Mouse (Mus musculus) lung, postnatal 25 days (tissue): ENCODE results near the gene Ncam2.

Experiments
- DNase-seq: peaks from one replicate; pipeline ENCODE4 v3.0.0; 2022; ENCODE audit warnings: low spot score

Ncam2 gene

DNA sequence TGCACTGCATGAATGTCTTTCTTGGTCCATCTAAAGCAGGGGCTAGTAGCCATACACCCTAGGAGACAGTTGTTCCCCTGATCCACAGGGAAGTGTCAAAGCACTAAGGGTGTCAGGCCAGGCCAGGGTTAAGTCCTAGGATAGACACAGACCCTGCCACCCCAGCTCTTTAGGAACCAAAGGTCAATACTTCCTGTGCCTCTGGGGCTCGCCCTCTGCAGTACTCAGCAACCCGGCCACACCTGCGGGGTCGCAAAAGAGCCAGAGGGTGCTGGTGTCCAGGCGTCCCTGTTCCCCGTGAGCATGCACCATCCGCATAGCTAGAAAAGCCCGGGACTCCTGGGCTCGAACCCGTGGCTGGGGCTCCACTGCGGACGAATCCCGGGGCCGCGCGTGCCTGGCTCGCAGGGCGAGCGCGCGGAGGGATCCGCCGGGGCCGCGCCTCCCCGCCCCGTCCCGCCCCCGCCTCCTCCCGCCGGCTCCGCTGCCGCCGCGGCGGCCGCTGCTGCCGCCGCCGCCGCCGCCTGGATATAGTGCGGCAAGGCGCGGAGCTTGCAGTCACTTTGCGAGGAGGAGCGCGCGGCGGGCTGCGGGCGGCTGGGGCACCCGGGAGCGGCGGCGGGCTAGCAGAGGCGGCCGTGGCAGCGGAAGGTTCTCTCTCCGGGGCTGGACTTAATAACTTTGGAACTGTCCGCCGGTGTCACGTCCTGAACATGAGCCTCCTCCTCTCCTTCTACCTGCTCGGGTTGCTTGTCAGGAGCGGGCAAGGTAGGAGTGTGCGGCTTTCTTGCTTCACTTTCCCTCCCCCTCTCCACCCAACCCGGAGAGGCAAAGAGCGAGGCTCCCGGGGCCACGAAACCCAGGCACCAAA lies at the start of gene Ncam2:
Ncam2 (plus strand) TSS at position 497 of the 871 bp plus-strand sequence.
- peak; percentile 3 for DNase-seq

DNA sequence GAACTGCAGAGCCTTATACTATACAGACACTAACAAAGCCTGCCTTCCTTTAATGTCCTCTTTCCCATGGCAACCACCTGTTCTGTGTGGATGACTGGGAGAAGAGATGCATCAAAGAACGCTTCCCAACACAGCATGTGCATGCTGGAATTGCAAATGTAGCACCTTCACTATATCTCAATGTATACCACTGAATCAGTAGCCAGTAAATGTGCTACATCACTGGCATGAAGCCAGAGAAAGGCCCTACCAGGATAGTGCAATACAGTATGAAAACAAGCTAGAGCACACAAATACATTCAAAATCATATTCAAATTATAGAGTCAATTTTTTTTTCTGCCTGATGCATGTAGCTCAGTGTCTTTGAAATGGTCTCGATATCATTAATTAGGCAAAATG lies 29.7 kb upstream of the Ncam2 start:
- DNase-seq = no peak

DNA sequence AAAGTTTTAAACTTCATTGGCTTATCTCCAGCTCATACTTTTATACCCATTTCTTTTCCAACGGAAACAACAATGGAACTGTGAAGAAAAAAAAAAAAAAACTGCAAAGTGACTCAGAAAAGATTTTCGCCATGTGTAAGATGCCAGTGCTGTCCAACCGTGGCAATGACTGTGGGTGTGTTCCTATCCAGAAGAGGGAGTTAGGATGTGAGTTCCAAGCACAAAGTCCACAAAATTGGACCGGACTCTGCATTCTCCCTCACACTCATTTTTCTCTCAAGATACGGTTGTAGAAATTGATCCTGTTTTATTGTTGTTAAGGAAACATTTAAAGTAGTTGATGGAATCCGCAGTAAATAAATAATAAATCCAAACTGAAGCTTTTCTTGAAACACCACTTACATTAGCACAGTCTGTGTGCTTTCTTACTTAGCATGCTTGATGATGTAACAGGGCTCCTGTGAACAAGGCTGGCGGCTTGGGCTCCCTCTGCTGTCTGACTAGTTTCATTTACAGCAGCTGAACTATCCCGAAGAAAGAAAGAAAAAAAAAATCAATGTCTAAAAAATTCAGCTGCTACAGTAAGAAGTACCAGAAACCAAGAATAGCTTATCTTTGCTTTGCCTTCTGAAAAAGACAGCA lies 25.1 kb upstream of the Ncam2 start:
- peak; percentile 16 for DNase-seq

DNA sequence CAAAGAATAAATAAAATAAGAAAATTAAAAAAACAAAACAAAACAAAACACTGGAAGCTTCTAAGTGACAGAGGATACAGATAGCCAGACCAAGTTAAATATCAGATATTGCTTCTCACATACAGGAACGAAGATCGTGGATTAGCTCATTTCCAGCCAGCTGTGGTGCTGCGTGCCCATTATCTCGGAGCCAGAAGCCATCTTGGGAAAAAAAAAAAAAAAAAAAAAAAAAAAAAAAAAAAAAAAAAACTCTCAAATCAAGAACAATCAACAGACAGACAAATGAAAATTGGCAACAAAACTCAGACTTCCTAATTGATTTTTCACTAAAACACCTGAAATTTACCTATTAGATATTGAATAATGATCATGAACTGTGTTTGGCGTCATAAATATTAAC lies 20.7 kb upstream of the Ncam2 start:
- DNase-seq = no peak

DNA sequence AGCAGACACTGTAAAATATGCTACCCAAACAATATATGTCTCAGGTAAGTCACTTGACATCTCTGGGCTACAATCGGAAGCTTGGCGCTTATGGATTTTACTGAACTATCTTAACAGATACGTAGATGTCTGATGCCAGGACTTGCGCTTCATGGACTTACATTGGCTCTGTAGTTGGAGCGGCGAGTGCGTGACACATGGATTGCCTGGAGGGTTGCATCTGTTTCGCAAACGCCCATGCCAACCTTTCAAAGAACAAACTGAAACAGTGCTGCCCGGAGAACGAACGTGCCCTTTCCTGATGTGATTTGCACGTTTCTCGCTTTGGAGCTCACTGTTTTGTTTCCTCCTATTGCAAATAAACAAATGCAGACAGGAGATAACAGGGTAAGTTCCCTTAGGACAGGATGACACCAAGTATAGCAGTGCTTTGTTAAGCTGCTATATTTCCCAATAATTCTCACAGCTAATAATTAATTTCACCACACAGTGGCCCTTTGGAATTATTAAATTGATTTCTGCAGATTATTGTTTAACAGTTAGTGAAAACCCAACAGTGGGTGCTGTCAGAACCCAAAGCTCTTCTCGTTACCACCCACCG lies 12.8 kb upstream of the Ncam2 start:
- DNase-seq = no peak

DNA sequence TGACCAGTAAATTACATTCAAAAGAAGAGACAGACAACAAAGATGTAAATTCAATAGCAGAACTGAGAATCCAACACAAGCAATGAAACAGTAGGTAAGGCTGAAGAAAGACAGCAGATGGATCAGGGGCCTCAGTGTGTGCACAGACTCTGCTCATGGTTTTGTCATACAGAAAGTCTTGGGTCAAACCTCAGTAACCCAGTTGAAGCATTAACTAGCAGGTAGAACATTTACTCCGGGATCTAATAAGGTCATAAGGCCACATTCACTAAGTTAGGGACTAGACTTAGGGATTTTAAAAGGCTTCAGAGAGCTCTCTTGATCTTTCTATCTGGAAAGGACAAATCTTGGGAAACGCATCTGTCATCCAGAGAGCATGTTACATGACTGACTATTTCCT lies 8.9 kb upstream of the Ncam2 start:
- DNase-seq = no peak

DNA sequence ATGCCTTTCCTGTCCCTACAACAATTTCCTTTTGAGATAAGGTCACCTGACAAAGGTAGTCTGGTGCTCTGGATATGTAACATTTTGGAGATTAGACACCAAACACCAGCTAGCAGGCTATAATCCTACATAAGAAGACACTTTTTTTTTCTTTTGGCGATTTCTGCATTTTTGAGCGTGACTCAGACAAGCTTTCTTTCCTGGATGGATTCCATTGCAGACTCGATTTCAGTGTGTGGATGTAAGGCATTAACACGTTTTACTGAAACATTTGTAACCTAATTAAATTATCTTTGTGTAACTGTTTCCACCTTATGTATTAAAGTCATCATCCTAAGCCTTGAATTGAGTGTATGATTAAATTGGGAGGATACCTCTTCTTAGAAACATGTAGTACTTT lies 7.9 kb upstream of the Ncam2 start:
- no peak for DNase-seq

DNA sequence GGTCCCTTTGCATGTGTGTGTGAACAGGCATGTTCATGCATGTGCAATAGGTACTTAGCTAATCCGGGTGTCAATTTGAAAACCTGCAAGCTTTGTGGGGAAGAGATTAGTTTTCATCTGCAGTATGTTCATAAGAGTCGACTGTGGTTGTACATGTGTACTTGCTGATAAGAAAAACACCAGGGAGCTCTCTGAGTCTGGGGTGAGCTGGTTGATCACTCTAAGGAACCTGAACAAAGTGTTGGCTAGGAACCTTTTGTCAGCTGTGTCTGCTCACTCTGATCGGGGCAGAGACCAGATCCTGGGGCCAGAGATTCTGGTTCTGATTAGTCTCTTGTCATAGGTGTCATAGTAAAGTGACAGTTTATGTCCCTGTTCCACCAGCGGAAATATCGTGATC lies 1.0 kb upstream of the Ncam2 start:
- DNase-seq = no peak

DNA sequence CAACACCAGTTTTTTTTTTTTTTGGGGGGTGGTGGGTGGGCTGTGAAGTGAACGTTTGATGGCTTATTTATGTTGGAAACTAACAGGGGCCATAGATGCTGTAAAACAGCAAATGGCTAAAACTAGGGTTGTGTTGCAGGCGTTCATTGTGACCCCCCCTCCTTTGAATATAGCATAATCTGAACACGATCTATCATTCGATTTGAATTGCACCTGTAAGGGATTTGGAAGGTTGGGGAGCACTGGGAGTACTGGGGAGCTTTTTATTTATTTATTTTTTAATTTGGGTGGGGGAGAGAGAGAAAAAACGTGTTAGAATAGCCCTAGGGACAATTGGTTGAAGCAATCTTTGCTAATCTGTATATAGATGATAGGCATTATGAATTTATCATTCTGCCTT lies 974 bp downstream of the Ncam2 start:
- DNase-seq = no peak

DNA sequence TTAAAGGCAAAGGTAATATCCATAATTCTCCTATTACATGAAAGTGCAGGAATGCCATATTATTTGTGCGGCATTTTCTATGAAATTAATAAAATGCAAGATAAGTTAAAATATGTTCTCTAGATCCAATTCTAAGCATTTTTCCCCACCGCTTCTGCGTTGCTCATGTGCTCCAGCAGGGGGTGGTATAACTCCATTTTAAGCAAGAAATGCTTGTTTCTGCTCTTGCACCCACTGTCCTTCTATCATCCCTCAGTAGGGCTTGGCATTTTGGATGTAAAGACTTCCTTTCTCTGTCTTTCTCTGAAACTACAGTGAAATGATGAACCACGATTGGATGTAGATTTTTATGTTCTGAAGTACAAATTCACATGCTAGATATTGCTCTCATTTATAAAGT lies 1.5 kb downstream of the Ncam2 start:
- DNase-seq = no peak

- DNase-seq = no peak
Measured at GRCm38 (mm10) chr16:81202721-81203161, 2.2 kb downstream of the Ncam2 start.

DNA sequence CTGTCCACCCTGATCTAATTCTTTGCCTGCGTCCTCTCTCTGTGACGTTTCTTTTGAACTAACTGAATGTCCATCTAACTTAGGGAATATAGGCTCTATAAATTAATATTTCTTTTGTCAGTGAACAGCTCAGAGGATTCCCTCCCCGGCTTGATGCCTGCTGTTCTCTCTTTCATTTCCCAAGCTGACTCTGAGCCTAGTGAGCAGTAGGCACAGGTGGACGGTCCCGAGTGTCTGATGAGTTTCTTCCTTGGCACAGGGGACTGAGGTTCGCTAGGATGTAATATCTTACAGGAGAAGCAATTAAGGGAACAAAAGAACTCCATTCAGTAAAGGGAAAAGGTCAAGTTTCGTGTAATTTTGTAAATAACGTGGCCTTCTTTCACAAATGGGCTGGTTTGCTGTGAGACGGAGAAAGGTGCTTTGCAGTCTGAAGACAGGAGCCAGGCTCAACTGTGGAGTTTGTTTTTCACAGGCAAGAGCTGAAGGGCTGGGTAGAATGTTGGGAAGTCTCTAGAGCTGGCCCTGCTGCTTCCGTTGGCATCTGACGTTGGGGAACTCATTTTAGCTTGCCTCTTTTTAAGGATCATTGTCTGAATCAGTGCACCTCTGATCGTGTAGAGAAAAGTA lies 4.0 kb downstream of the Ncam2 start:
- DNase-seq = no peak

DNA sequence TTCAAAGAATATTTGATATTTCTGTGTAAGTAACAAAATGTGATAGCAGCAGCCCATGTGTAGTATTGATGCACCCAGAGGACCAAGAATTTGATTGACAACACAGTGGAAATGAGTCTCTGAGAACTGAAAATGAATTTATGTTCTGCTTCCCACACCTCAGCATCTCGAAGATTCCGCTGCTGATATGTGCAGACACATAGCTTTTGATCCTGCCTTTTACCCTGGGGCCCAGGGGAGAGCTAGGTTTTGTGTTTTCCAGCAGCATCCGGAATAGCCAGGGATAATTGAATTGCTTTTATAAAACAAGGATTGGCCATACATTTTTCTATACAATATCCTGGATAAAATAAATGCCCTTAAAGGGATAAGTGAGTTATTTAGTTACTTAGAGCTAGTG lies 20.7 kb downstream of the Ncam2 start:
- no peak for DNase-seq

DNA sequence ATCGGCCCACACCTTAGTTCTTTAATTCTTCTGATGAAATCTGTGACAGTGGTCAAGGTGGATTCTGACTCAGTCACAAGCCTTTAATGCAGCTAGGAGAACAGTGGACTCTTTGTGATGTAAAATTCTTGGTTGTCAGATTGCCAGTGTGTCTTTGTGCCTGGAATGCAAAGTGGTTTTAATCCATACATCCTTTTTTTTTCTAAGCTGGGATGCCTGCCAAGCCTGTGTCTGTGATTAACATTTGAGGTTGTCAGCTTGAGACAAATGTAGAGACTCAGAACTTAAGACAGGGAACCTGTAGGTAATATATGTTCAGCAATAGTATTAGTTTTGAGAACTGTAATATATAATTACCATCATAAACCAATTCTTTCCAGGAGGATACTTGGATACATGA lies 23.3 kb downstream of the Ncam2 start:
- DNase-seq = no peak

- no peak for DNase-seq
Measured at GRCm38 (mm10) chr16:81224253-81224652, 23.8 kb downstream of the Ncam2 start.

GRCm38 (mm10) chr16:81254875-81255274 lies 54.4 kb downstream of the Ncam2 start:
- DNase-seq = no peak

- DNase-seq = no peak
Measured at GRCm38 (mm10) chr16:81260429-81260828, 59.9 kb downstream of the Ncam2 start.

DNA sequence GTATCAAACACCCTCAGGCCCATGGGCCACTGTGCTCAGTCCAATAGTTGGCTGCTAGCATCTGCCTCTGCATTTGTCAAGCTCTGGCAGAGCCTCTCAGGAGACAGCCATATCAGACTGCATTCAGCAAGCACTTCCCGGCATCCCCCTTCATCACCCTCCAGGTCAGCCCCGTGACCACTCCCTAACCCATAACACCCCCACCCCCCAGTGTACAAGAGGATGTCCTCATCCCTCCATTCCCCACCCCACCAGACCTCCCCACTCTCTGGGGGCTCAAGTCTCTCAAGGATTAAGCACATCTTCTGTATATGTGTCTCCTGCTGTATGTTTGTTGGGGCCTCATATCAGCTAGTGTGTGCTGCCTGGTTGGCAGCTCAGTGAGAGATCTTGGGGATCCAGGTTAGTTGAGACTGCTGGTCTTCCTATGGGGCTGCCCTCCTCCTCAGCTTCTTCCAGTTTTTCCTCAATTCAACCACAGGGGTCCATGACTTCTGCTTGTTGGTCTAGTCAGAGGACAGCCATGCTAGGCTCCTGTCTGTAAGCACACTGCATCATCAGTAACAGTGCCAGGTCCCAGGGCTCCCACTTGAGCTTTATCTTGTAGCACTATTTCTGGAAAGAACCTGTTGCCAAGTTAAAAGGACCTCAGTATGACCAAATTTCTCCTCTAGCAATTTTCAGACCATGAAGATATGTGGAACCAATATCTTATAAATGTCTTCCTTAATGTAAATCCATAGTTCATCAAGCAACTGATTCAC lies 73.3 kb downstream of the Ncam2 start:
- DNase-seq = no peak

GRCm38 (mm10) chr16:81284241-81284640 lies 83.7 kb downstream of the Ncam2 start:
- no peak for DNase-seq

DNA sequence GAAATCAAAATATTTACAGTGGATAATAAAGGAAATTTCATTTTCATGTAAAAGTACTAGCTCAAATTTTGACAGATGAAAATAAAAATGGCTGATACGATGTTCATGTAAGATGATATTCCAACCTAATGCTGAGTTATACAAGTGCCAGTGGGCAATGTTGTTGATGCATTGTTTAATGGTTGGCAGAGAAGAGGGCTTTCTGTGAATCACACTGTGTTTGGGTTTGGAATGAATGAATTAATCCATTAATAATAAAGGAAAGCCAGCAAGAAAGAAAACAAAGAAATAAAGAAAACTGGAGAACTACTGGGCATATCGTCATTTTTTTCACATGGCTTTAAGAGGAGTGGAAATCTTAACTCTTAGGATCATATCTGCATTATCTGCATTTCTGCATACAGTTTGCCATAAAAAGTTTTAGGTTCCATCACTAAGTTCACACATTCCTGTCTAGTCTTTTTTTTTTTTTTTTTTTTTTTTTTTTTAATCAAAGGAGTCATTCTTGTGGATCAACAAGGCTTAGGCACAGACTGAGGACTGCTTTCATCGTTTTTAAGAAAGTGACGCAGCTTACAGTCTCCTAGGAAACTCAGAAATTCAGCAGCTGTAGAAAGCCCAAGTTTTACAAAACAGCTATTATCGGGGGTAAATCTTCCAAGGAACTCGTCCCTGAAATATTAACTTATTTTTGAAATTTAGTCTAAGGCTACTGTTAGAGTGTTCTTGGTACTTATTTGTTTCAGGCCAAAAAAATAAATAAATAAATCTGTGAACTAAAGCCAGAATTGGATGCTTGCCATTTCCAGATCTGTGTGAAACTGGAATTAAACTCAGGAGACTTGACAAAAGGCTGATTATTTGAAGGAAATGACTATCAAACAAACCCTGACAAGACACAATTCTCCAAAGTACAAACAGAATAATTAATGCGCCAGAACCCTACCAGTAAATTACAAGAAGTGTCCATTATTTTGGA lies 84.7 kb downstream of the Ncam2 start:
- DNase-seq = no peak

- DNase-seq = no peak
Measured at GRCm38 (mm10) chr16:81285882-81286281, 85.4 kb downstream of the Ncam2 start.
